Comparison of ENCODE assay signal across 15 mouse cellular contexts in genomic region chr7:4122783-4123182, GRCm38 (mm10). TPM values are rescaled to one million over a fixed set of nuclear protein-coding genes. Genes with fewer than 3 reads are reported as not detected.
A peak's percentile ranks its signal among the peaks of the same experiment; 100 is the strongest.
DNase-seq lines count a peak whose midpoint lies in the region; ATAC-seq and TF ChIP-seq lines count a peak whose summit lies in the region.
"Had no signal": no experiment of that assay in that cellular context is flagged by ENCODE, and none has a peak within 500 bp of the region (broad histone marks: within the 10 kb centered on the region; RNA-seq: fewer than 3 reads in every experiment).

No protein-coding gene starts in this region.

- peak overlapping the region; percentile 65 for H3K4me2 ChIP-seq in forebrain, embryonic 12.5 days
- H3K4me2 ChIP-seq in hindbrain, embryonic 16.5 days (ENCODE audit: low read length): peak overlapping the region; percentile 74
- H3K4me2 ChIP-seq in neural tube, embryonic 14.5 days (ENCODE audit: low read depth, low read length): peak overlapping the region; percentile 63
- H3K4me2 ChIP-seq: embryonic facial prominence, embryonic 12.5 days had no signal

- H3K36me3 ChIP-seq in forebrain, embryonic 12.5 days (replicated peaks): peaks cover 26% of the 10 kb centered on the region
- H3K36me3 ChIP-seq in hindbrain, embryonic 16.5 days (ENCODE audit: control insufficient read depth, insufficient read depth, low read length): peaks cover 2% of the 10 kb centered on the region
- H3K36me3 ChIP-seq in neural tube, embryonic 14.5 days (ENCODE audit: control insufficient read depth, insufficient read depth, low read length): no peaks in the 10 kb centered on the region
- H3K36me3 ChIP-seq: embryonic facial prominence, embryonic 12.5 days; limb, embryonic 10.5 days had no signal

- H3K4me1 ChIP-seq in forebrain, embryonic 12.5 days: peaks cover 72% of the 10 kb centered on the region
- peaks cover 27% of the 10 kb centered on the region for H3K4me1 ChIP-seq in hindbrain, embryonic 16.5 days (ENCODE audit: control insufficient read depth, insufficient read depth, low read depth, low read length)
- peaks cover 7% of the 10 kb centered on the region; the same call in 1 of the 2 replicates for H3K4me1 ChIP-seq in neural tube, embryonic 14.5 days (ENCODE audit: control insufficient read depth, insufficient read depth, low read length)

- intact Hi-C loops in left cerebral cortex, adult 2 months (cut with DNase I): no loop called here

- no peak for DNase-seq in left cerebral cortex, adult 2 months (ENCODE audit: extremely low spot score in 1 of 2, low spot score in 2 of 2)
- no peak for DNase-seq in left cerebral cortex, adult 11 months (ENCODE audit: low spot score)
- no peak for DNase-seq in adrenal gland, adult 2 months
- DNase-seq in T-cell, adult 2 months (ENCODE audit: low spot score): no peak
- DNase-seq in urinary bladder, postnatal 10 days (ENCODE audit: low spot score): no peak
- DNase-seq: adrenal gland, postnatal 14 days; heart, adult 18-20 months; heart, postnatal 14 days; spleen, adult 18-20 months had no signal

- peak overlapping the region; percentile 48 for H3K4me3 ChIP-seq in left cerebral cortex, adult 2 months
- peak overlapping the region; percentile 69 for H3K4me3 ChIP-seq in forebrain, embryonic 12.5 days (replicated peaks)
- H3K4me3 ChIP-seq in hindbrain, embryonic 16.5 days (ENCODE audit: low read length): no peak overlapping the region
- no peak overlapping the region for H3K4me3 ChIP-seq in neural tube, embryonic 14.5 days (ENCODE audit: low read depth, low read length)
- H3K4me3 ChIP-seq: embryonic facial prominence, embryonic 12.5 days; limb, embryonic 10.5 days had no signal

- H3K9ac ChIP-seq in forebrain, embryonic 12.5 days: peak overlapping the region; percentile 91; the same call in 1 of the 2 replicates
- 0 out of 2 replicates have a peak overlapping the region, but pooled peaks have one; percentile 2 for H3K9ac ChIP-seq in hindbrain, embryonic 16.5 days (ENCODE audit: low read depth, low read length)
- peak overlapping the region; percentile 1; the same call in 1 of the 2 replicates for H3K9ac ChIP-seq in neural tube, embryonic 14.5 days (replicated peaks; ENCODE audit: low read depth, low read length)
- H3K9ac ChIP-seq: embryonic facial prominence, embryonic 12.5 days had no signal

- 76% methylated on average over 10 of the region's 10 CpGs for WGBS in forebrain, embryonic 12.5 days
- 68% methylated on average over 10 of the region's 10 CpGs for WGBS in hindbrain, embryonic 16.5 days
- WGBS in neural tube, embryonic 14.5 days: 77% methylated on average over 10 of the region's 10 CpGs

- ATAC-seq in forebrain, embryonic 12.5 days (ENCODE audit: low FRiP score): no peak
- no peak for ATAC-seq in hindbrain, embryonic 16.5 days
- ATAC-seq in neural tube, embryonic 14.5 days (ENCODE audit: low read depth): no peak
- ATAC-seq: Patski had no signal

- H3K27me3 ChIP-seq in forebrain, embryonic 12.5 days: no peaks in the 10 kb centered on the region
- no peaks in the 10 kb centered on the region for H3K27me3 ChIP-seq in hindbrain, embryonic 16.5 days (replicated peaks; ENCODE audit: control insufficient read depth, insufficient read depth, low read length)
- H3K27me3 ChIP-seq in neural tube, embryonic 14.5 days (ENCODE audit: control insufficient read depth, insufficient read depth, low read length): no peaks in the 10 kb centered on the region

- H3K27ac ChIP-seq in left cerebral cortex, adult 2 months: peak overlapping the region; percentile 88
- peak overlapping the region; percentile 94 for H3K27ac ChIP-seq in forebrain, embryonic 12.5 days
- H3K27ac ChIP-seq in hindbrain, embryonic 16.5 days (ENCODE audit: low read depth, low read length): peak overlapping the region; percentile 88
- peak overlapping the region; percentile 79 for H3K27ac ChIP-seq in neural tube, embryonic 14.5 days (ENCODE audit: low read depth, low read length)
- H3K27ac ChIP-seq: embryonic facial prominence, embryonic 12.5 days; limb, embryonic 10.5 days had no signal

- TF ChIP-seq CTCF in left cerebral cortex, adult 2 months (IDR thresholded peaks at IDR 0.05): no peak

- H3K9me3 ChIP-seq in forebrain, embryonic 12.5 days: no peaks in the 10 kb centered on the region
- H3K9me3 ChIP-seq in hindbrain, embryonic 16.5 days (ENCODE audit: control insufficient read depth, low read length): no peaks in the 10 kb centered on the region
- H3K9me3 ChIP-seq in neural tube, embryonic 14.5 days (ENCODE audit: control insufficient read depth, low read length): no peaks in the 10 kb centered on the region
- H3K9me3 ChIP-seq: embryonic facial prominence, embryonic 12.5 days; limb, embryonic 10.5 days had no signal

RNA-seq across cellular contexts. Expression of gene Ttyh1, which starts 3.6 kb away (rescaled TPM):
- 100 to 1,000 TPM; 667 to 745 TPM for total RNA-seq in left cerebral cortex, adult 2 months (2021)
- 131 and 143 TPM in 2 replicates for polyA plus RNA-seq in forebrain, embryonic 12.5 days (2016; fragmentation: Nextera tagmentation; extraction: Ambion mirVana)
- polyA plus RNA-seq in hindbrain, embryonic 16.5 days (2015; fragmentation: Nextera tagmentation; extraction: Ambion mirVana): 204 and 239 TPM in 2 replicates
- 149 and 151 TPM in 2 replicates for polyA plus RNA-seq in neural tube, embryonic 14.5 days (2014; fragmentation: Nextera tagmentation; extraction: Ambion mirVana)
- 1 to 10 TPM; 1.5 to 3.4 TPM for total RNA-seq in adrenal gland, adult 2 months (2021)
- polyA plus RNA-seq in adrenal gland, adult 2 months (2012; rRNA removed): 13.3 and 24.3 TPM in 2 replicates

RNA-seq across cellular contexts. Expression of gene Leng8, which starts 14.1 kb away (rescaled TPM):
- 100 to 1,000 TPM; 178 to 184 TPM for total RNA-seq in left cerebral cortex, adult 2 months (2021)
- 104 and 115 TPM in 2 replicates for polyA plus RNA-seq in forebrain, embryonic 12.5 days (2016; fragmentation: Nextera tagmentation; extraction: Ambion mirVana)
- polyA plus RNA-seq in hindbrain, embryonic 16.5 days (2015; fragmentation: Nextera tagmentation; extraction: Ambion mirVana): 57.4 and 75.4 TPM in 2 replicates
- 62.4 and 68.1 TPM in 2 replicates for polyA plus RNA-seq in neural tube, embryonic 14.5 days (2014; fragmentation: Nextera tagmentation; extraction: Ambion mirVana)
- total RNA-seq in adrenal gland, adult 2 months (2021): 100 to 1,000 TPM in 1 of 2 experiments, 10 to 100 TPM in 1; 80.7 to 112 TPM
- polyA plus RNA-seq in adrenal gland, adult 2 months (2012; rRNA removed): 446 and 516 TPM in 2 replicates

RNA-seq across cellular contexts. Expression of gene Leng9, which starts 27.4 kb away (rescaled TPM):
- total RNA-seq in left cerebral cortex, adult 2 months (2021): 1 to 10 TPM; 6.2 to 6.9 TPM
- 3.0 TPM in 2 replicates for polyA plus RNA-seq in forebrain, embryonic 12.5 days (2016; fragmentation: Nextera tagmentation; extraction: Ambion mirVana)
- polyA plus RNA-seq in hindbrain, embryonic 16.5 days (2015; fragmentation: Nextera tagmentation; extraction: Ambion mirVana): 6.0 and 6.8 TPM in 2 replicates
- 4.1 and 4.6 TPM in 2 replicates for polyA plus RNA-seq in neural tube, embryonic 14.5 days (2014; fragmentation: Nextera tagmentation; extraction: Ambion mirVana)
- 1 to 10 TPM; 8.7 to 9.6 TPM for total RNA-seq in adrenal gland, adult 2 months (2021)
- 13.4 and 14.8 TPM in 2 replicates for polyA plus RNA-seq in adrenal gland, adult 2 months (2012; rRNA removed)

RNA-seq across cellular contexts. Expression of gene Cdc42ep5, which starts 41.9 kb away (rescaled TPM):
- 1 to 10 TPM; 1.4 to 1.6 TPM for total RNA-seq in left cerebral cortex, adult 2 months (2021)
- 11.3 and 14.0 TPM in 2 replicates for polyA plus RNA-seq in forebrain, embryonic 12.5 days (2016; fragmentation: Nextera tagmentation; extraction: Ambion mirVana)
- polyA plus RNA-seq in hindbrain, embryonic 16.5 days (2015; fragmentation: Nextera tagmentation; extraction: Ambion mirVana): 8.5 and 9.7 TPM in 2 replicates
- 3.0 and 9.8 TPM in 2 replicates for polyA plus RNA-seq in neural tube, embryonic 14.5 days (2014; fragmentation: Nextera tagmentation; extraction: Ambion mirVana)
- total RNA-seq in adrenal gland, adult 2 months (2021): 10 to 100 TPM; 26.1 to 36.9 TPM
- 108 and 143 TPM in 2 replicates for polyA plus RNA-seq in adrenal gland, adult 2 months (2012; rRNA removed)

RNA-seq across cellular contexts. Expression of gene Lair1, which starts 59.8 kb away (rescaled TPM):
- 1 to 10 TPM; 5.5 to 8.9 TPM for total RNA-seq in left cerebral cortex, adult 2 months (2021)
- 1.9 and 2.4 TPM in 2 replicates for polyA plus RNA-seq in forebrain, embryonic 12.5 days (2016; fragmentation: Nextera tagmentation; extraction: Ambion mirVana)
- 3.1 and 3.5 TPM in 2 replicates for polyA plus RNA-seq in hindbrain, embryonic 16.5 days (2015; fragmentation: Nextera tagmentation; extraction: Ambion mirVana)
- polyA plus RNA-seq in neural tube, embryonic 14.5 days (2014; fragmentation: Nextera tagmentation; extraction: Ambion mirVana): 2.6 and 3.2 TPM in 2 replicates
- 1 to 10 TPM; 2.1 to 4.6 TPM for total RNA-seq in adrenal gland, adult 2 months (2021)
- polyA plus RNA-seq in adrenal gland, adult 2 months (2012; rRNA removed): 3.0 and 3.8 TPM in 2 replicates

Comparison
In these comparisons a context has a peak if more than half of its experiments do, and no peak if none do; other contexts are left out.
1. H3K4me3 ChIP-seq: peak in left cerebral cortex, adult 2 months (single experiment) and forebrain, embryonic 12.5 days (single experiment); none in hindbrain, embryonic 16.5 days (single experiment) and neural tube, embryonic 14.5 days (single experiment).
2. H3K9ac ChIP-seq: peak in every context shown above with its lines; median percentile 91 in forebrain, embryonic 12.5 days; 2 in hindbrain, embryonic 16.5 days; 1 in neural tube, embryonic 14.5 days.
3. Peak in every context shown above with its lines, with median percentiles within 50 percentile points of each other: H3K27ac ChIP-seq and H3K4me2 ChIP-seq.